Mouse (Mus musculus) heart, embryonic 12.5 days (tissue): ENCODE measurements around the gene Tmem88. TPM values are rescaled to one million over a fixed set of nuclear protein-coding genes. Genes with fewer than 3 reads are reported as not detected.

Experiments
- ATAC-seq: fragments of 200-750 bp; cut with Nextera tagmentation; 2 replicates; pipeline ENCODE4 v1.8.0; 2017; ENCODE audit warnings: moderate TSS enrichment, moderate library complexity; ENCODE audit not compliant: insufficient number of reproducible peaks, low FRiP score
- H3K27ac ChIP-seq: fragments of 300-500 bp; sonication (generic); 2 replicates; pipeline ENCODE4 v1.5.1; 2016; ENCODE audit warnings: mild to moderate bottlenecking, moderate library complexity; ENCODE audit not compliant: poor library complexity, severe bottlenecking
- H3K27me3 ChIP-seq: fragments of 300-500 bp; sonication (generic); replicated peaks from 2 replicates; pipeline ENCODE4 v1.6.1; 2016; ENCODE audit warnings: mild to moderate bottlenecking, moderate library complexity
- H3K36me3 ChIP-seq: fragments of 300-500 bp; sonication (generic); 2 replicates; pipeline ENCODE4 v1.6.1; 2016; ENCODE audit warnings: mild to moderate bottlenecking, moderate library complexity
- H3K4me1 ChIP-seq: fragments of 300-500 bp; sonication (generic); replicated peaks from 2 replicates; pipeline ENCODE4 v1.6.1; 2016; ENCODE audit warnings: mild to moderate bottlenecking
- H3K4me2 ChIP-seq: fragments of 300-500 bp; sonication (generic); 2 replicates; pipeline ENCODE4 v1.6.1; 2016; ENCODE audit warnings: mild to moderate bottlenecking, moderate library complexity
- H3K4me3 ChIP-seq: fragments of 300-500 bp; sonication (generic); 2 replicates; pipeline ENCODE4 v1.5.1; 2016; ENCODE audit warnings: mild to moderate bottlenecking
- H3K9ac ChIP-seq: fragments of 300-500 bp; sonication (generic); 2 replicates; pipeline ENCODE4 v1.6.1; 2016; ENCODE audit warnings: mild to moderate bottlenecking, moderate library complexity
- H3K9me3 ChIP-seq: fragments of 300-500 bp; sonication (generic); replicated peaks from 2 replicates; pipeline ENCODE4 v1.6.1; 2016; ENCODE audit warnings: mild to moderate bottlenecking, moderate library complexity
- WGBS: fragments of 180-500 bp; shearing (Covaris S2); methylation state at CpG from one replicate; pipeline ENCODE4 v1.1.7; 2016; 5-methylcytosine and 5-hydroxymethylcytosine counted together
- polyA plus RNA-seq: library from polyadenylated mRNA; unstranded; fragments of >200 nt; fragmentation: Nextera tagmentation; extraction: Ambion mirVana; gene quantifications from 2 replicates; pipeline ENCODE4 v1.2.1, GENCODE M21; 2016

The Tmem88 gene
- polyA plus RNA-seq = 34.4 and 35.7 TPM in 2 replicates

DNA sequence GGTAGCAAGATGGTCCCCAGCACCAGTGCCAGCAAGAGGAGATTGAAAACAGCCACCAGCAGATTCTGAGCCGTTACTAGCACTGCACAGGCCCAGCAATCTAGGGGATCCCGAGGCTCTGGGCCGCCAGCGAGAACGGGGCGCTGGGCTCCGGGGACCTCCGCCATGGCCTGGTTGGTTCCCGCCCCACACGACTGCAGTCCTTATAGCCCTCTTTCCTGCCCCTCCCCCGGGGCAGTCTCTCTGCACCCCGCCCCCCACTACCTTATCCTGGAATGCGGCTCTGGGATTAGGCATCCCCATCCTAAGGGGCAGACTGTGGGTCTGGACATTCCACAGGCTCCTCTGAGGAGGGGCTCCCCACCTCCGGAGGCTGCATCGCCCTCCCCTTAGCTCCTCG lies at the start of gene Tmem88:
Gene Tmem88, minus strand, starts transcription at position 176 of the 400 bp plus-strand sequence.
- Histone ChIP-seq H3K27ac (peak within 1 kb of the TSS; percentile 93), H3K9me3 (no peaks in the 10 kb centered on the region), H3K27me3 (no peaks in the 10 kb centered on the region; the same call in 1 of the 2 replicates), H3K4me3 (peak within 1 kb of the TSS; percentile 60), H3K36me3 (peaks cover 37% of the 10 kb centered on the region), H3K4me1 (peaks cover 53% of the 10 kb centered on the region), H3K9ac (peak within 1 kb of the TSS; percentile 82), H3K4me2 (peak within 1 kb of the TSS; percentile 76)
- 2% methylated on average over 16 of the region's 16 CpGs for WGBS
- peak; percentile 14; the same call in 1 of the 2 replicates for ATAC-seq

DNA sequence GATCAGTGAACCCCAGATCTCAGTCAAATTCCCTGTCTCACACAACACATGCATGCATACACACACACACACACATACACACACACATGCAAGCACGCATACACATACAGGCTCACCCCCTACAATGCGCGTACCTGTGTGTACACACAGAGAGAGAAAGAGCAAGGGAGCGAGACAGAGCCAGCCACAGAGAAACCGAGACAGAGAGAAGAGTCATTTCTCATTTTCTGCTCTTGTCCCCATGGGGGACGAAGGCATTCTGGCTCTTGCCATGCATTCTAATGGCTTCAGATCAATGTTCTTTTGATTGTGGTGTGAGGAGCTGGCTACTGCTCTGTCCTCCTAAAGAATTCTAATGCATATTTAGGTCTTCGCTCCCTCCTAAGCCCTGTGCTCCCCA lies 49.3 kb upstream of the Tmem88 start:
- 82% methylated on average over 7 of the region's 7 CpGs for WGBS
- H3K9me3 ChIP-seq = peaks cover 6% of the 10 kb centered on the region; the same call in 1 of the 2 replicates
- no peak overlapping the region for H3K4me2 ChIP-seq
- peaks cover 18% of the 10 kb centered on the region for H3K4me1 ChIP-seq
- H3K9ac ChIP-seq = no peak overlapping the region
- H3K36me3 ChIP-seq = no peaks in the 10 kb centered on the region
- peaks cover 10% of the 10 kb centered on the region for H3K27me3 ChIP-seq
- no peak overlapping the region for H3K4me3 ChIP-seq
- no peak for ATAC-seq
- no peak overlapping the region for H3K27ac ChIP-seq

DNA sequence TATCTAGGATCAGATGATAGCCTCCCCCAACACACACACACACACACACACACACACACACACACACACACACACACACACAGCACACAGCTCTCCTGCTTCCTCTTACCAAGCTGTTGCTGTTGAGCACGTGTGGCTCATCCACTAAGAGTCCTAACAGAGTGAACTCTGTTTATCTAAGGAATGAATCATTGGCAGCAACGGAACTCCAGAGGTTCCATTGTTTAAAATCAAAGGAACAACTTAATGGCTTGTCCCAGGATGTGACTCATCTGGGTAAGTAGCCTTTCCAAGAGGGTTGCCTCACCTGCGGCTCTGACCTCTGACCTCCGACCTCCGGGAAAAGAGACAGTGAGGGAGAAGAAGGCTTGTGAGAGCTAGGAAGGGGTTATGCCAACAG lies 45.3 kb upstream of the Tmem88 start:
- peaks cover 6% of the 10 kb centered on the region; the same call in 1 of the 2 replicates for H3K9me3 ChIP-seq
- H3K36me3 ChIP-seq = no peaks in the 10 kb centered on the region
- no peak overlapping the region for H3K4me3 ChIP-seq
- H3K27me3 ChIP-seq = 0 out of 2 replicates have a peak, but pooled peaks cover 2% of the 10 kb centered on the region
- H3K4me2 ChIP-seq = no peak overlapping the region
- no peak overlapping the region for H3K27ac ChIP-seq
- H3K9ac ChIP-seq = no peak overlapping the region
- peaks cover 12% of the 10 kb centered on the region for H3K4me1 ChIP-seq
- peak; percentile 46; the same call in 1 of the 2 replicates for ATAC-seq
- 32% methylated on average over 5 of the region's 5 CpGs for WGBS

DNA sequence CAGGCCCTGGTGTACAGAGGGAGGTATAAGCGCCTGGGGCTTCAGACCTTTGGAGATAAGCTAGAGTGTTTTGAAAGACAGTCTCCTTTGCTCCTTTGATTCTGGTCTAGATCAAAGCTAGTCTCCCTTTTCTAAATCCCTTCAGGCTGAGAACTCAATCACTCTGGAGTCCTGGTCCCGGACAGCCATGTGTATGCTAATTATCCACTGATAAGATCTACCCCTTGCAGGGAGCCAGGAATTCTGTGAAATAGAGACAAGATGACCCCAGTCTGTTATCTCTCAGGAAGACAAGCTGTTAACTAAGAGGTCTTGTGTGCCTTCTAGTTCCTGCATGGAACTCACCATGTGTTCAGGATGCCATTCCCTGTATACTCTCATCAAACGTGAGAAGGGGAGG lies 39.3 kb upstream of the Tmem88 start:
- H3K27me3 ChIP-seq = peaks cover 16% of the 10 kb centered on the region; the same call in 1 of the 2 replicates
- no peaks in the 10 kb centered on the region for H3K36me3 ChIP-seq
- no peak for ATAC-seq
- H3K9ac ChIP-seq = no peak overlapping the region
- H3K4me1 ChIP-seq = peaks cover 9% of the 10 kb centered on the region
- no peak overlapping the region for H3K4me3 ChIP-seq
- H3K4me2 ChIP-seq = no peak overlapping the region
- no peak overlapping the region for H3K27ac ChIP-seq
- no peaks in the 10 kb centered on the region for H3K9me3 ChIP-seq
- WGBS = 30% methylated on average over 3 of the region's 3 CpGs

DNA sequence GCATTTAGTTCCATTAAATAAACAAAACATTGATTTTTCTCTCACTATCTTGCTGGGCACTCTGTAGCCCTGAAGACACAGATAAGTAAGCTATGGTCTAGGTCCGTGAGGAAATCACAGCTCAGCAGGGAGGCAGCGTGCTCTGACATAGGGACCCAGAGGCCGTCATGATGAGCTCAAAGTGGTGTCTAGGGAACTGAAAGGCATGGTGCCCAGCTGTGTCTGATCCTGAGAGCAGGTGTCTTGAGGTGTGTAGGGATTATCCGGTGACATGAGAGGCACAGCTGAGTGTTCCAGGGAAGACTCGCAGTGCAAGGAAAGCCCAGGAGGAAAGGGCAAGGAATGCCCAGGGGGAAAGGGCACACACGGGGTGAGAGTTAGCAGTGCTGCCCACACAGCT lies 35.2 kb upstream of the Tmem88 start:
- H3K9me3 ChIP-seq = no peaks in the 10 kb centered on the region
- no peak overlapping the region for H3K27ac ChIP-seq
- H3K4me3 ChIP-seq = no peak overlapping the region
- H3K4me2 ChIP-seq = no peak overlapping the region
- H3K36me3 ChIP-seq = no peaks in the 10 kb centered on the region
- no peak overlapping the region for H3K9ac ChIP-seq
- 53% methylated on average over 6 of the region's 6 CpGs for WGBS
- peaks cover 14% of the 10 kb centered on the region for H3K4me1 ChIP-seq
- no peak for ATAC-seq
- peaks cover 16% of the 10 kb centered on the region; the same call in 1 of the 2 replicates for H3K27me3 ChIP-seq

DNA sequence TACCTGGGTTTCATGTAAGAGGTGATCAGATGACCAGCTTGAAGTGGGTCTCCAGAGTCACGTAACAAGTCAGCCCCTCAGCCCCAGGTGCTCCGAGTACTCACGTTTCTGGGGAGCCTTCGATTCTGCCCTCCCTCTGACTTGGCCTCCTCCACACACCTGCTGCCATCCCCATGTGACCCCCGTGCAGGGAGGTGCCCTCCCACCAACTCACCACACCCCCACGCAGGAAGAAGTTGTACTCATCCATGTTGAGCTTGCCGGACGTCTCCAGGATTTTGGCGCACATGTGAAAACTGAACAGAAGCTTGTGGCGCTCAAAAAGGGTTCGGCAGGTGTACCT lies 34.6 kb upstream of the Tmem88 start:
- Histone ChIP-seq H3K27me3 (peaks cover 16% of the 10 kb centered on the region; the same call in 1 of the 2 replicates), H3K4me1 (peaks cover 13% of the 10 kb centered on the region), H3K9ac (no peak overlapping the region), H3K4me2 (no peak overlapping the region), H3K4me3 (no peak overlapping the region), H3K27ac (no peak overlapping the region), H3K36me3 (no peaks in the 10 kb centered on the region), H3K9me3 (no peaks in the 10 kb centered on the region)
- ATAC-seq = no peak
- 65% methylated on average over 11 of the region's 11 CpGs for WGBS

DNA sequence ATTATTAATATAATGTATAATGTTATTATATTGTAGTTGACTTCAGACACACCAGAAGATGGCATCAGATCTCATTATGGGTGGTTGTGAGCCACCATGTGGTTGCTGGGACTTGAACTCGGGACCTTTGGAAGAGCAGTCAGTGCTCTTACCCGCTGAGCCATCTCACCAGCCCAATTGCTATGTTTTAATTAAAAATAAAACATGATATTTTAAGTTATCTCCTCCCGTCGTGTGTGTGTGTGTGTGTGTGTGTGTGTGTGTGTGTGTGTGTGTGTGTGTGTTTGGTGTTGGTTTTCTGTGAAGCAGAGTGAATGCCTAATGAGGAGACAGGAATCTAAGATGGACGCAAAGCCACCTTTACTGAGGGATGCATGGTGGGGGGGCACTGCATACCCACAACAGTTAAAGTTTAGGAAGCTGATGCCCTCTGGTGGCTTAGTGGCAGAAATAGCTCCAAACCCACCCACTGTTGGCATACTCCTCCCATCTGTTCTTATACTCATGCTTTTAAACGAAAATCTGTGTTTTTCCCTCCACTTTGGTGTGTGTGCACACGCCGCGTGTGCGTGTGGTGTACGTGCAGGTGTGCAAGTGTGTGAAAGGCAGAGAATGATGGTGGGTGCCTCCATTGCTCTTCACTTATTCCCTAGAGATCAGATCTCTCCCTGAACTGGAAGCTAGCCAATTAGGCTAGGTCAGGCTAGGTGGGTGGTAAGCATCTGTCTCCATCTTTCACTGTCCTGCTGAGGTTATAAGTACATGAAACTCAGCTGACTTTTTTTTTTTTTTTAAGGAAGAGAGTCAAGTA lies 34.0 kb upstream of the Tmem88 start:
- H3K27me3 ChIP-seq = peaks cover 16% of the 10 kb centered on the region; the same call in 1 of the 2 replicates
- no peak overlapping the region for H3K9ac ChIP-seq
- H3K9me3 ChIP-seq = no peaks in the 10 kb centered on the region
- no peak overlapping the region for H3K4me2 ChIP-seq
- H3K4me3 ChIP-seq = no peak overlapping the region
- H3K27ac ChIP-seq = no peak overlapping the region
- WGBS = 37% methylated on average over 11 of the region's 11 CpGs
- ATAC-seq = no peak
- H3K36me3 ChIP-seq = no peaks in the 10 kb centered on the region
- H3K4me1 ChIP-seq = peaks cover 11% of the 10 kb centered on the region

DNA sequence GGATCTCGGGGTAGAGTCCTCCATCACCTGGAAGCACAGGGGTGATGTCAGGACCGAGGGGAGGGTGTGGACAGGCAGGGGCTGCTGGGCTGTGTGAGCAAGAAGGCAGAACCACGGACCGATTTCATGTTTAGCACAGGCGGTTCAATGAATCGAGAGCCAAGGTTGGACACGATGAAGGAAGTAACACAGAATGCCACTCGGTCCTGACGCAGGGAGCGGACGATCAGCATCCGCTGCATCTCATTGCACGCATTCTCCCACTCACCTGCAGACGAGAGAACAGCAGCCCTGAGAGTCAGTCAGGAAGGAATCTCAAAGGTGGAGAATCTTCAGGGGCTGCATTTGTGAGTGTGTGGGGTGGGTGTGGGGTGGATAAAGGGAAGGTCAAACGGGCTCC lies 32.6 kb upstream of the Tmem88 start:
- 83% methylated on average over 15 of the region's 15 CpGs for WGBS
- Histone ChIP-seq H3K9ac (no peak overlapping the region), H3K4me2 (no peak overlapping the region), H3K27ac (no peak overlapping the region), H3K4me1 (peaks cover 11% of the 10 kb centered on the region), H3K27me3 (peaks cover 11% of the 10 kb centered on the region; the same call in 1 of the 2 replicates), H3K4me3 (no peak overlapping the region), H3K9me3 (no peaks in the 10 kb centered on the region), H3K36me3 (no peaks in the 10 kb centered on the region)
- ATAC-seq = no peak

DNA sequence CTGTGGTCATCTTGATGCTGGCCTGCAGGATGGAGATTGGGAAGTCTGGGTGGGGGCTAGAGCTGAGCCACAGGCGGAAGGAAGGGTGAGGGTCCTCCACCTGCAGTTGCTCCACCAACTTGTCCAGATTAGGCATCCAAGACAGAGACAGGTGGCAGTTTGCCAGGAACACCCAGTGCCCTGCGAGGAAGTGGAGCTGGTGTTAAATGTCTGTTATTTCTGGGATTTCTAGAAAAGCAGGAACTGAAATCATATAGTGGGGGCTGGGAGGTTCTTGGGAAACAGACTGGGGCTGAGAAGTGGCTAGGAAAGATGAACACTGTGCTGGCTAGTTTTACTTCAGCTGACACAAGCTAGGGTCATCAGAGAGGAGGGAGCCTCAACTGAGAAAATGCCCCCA lies 31.3 kb upstream of the Tmem88 start:
- Histone ChIP-seq H3K36me3 (no peaks in the 10 kb centered on the region), H3K27ac (no peak overlapping the region), H3K9ac (no peak overlapping the region; the same call in 1 of the 2 replicates), H3K9me3 (no peaks in the 10 kb centered on the region), H3K4me3 (no peak overlapping the region), H3K27me3 (peaks cover 8% of the 10 kb centered on the region; the same call in 1 of the 2 replicates), H3K4me1 (peaks cover 11% of the 10 kb centered on the region), H3K4me2 (no peak overlapping the region)
- 26% methylated on average over 2 of the region's 2 CpGs for WGBS
- no peak for ATAC-seq

DNA sequence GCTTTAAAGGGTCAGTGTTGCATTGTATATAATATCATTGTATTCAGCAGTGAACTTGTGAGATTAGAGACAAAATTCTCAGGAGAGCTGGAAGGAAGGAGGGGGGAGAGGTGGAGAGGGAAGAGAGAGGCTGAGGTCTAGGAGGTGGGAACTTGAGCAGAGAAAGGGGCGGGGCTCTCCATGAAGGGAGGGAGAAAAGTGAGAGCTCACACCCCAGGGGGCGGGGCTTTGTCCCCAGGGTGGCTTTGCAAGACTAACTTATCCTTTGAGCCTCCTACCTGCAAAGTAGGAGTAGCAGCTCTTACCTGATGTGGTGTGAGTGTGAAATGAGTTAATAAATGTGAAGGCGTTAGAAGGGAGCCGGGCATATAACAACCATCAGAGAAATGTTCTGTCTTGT lies 30.7 kb upstream of the Tmem88 start:
- peaks cover 8% of the 10 kb centered on the region; the same call in 1 of the 2 replicates for H3K27me3 ChIP-seq
- H3K4me3 ChIP-seq = no peak overlapping the region
- no peaks in the 10 kb centered on the region for H3K36me3 ChIP-seq
- H3K4me1 ChIP-seq = peaks cover 11% of the 10 kb centered on the region
- no peak overlapping the region for H3K4me2 ChIP-seq
- no peaks in the 10 kb centered on the region for H3K9me3 ChIP-seq
- ATAC-seq = no peak
- WGBS = 27% methylated on average over 4 of the region's 4 CpGs
- H3K27ac ChIP-seq = no peak overlapping the region
- no peak overlapping the region for H3K9ac ChIP-seq

DNA sequence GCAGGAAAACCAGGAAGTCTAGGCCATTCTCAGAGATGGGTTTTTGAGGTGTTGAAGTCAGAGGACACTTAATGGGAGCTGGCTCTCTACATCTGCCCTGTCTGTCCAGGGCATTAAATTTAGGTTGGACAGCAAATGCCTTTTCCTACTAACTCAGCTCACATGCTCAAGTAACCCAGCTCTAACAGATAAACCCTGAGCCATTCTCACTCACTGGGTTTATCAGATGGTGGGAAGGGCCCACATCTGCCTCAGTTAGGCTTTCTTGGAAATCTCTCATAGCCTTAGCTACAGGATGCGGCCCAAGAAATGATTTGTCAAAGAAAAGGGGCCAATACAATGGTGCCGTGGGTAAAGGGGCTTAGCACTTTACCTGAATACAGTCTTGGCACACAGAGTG lies 28.2 kb upstream of the Tmem88 start:
- Histone ChIP-seq H3K9me3 (no peaks in the 10 kb centered on the region), H3K9ac (no peak overlapping the region), H3K4me3 (no peak overlapping the region), H3K4me2 (no peak overlapping the region), H3K36me3 (no peaks in the 10 kb centered on the region), H3K4me1 (peaks cover 14% of the 10 kb centered on the region), H3K27me3 (peaks cover 20% of the 10 kb centered on the region), H3K27ac (no peak overlapping the region)
- no peak for ATAC-seq
- WGBS = 74% methylated on average over 2 of the region's 2 CpGs
